In the genomic region with DNA sequence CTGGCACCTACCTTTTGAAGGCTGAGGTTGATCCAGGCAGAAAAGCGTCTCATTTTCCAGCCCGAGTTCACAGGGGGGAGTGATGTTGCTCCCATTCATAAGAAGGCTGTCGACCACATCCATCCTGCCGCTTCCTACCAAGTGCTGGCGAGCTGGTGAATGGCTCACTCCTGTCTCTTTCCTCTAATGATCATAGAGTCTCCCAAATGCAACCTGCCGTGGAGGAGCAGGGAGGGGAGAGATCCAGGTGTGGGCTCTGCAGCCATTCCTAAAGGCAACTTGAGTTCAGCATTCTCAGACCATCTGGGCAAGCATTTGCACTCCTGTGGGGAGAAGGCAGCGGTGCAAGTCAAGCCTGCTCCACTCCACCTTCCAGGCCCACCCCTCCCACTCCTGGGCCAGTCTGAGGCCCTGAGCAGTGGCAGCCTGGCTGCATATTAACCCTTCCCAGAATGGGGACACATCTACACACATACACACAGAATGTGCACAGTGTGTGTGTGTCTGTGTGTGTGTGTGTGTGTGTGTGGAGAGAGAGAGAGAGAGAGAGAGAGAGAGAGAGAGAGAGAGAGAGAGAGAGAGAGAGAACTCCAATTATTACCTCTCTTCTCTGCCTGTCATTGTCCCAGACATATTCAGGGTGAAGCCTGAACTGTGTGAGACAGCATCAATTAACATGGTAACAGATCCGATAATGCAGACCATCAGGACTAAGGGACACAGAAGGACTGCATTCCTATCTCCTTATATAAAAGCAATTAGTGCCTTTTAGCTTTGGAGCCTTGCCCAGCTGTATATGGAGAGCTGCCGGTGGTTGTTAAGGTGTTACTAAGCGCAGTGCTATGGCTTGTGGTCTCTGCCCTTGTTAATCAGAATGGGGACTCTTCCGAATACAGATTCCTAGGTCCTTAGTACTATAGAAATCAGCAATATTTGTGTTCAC, we compare ENCODE assay signal across 10 mouse cellular contexts. TPM values are rescaled to one million over a fixed set of nuclear protein-coding genes. Genes with fewer than 3 reads are reported as not detected.
DNase-seq lines count a peak whose midpoint lies in the region; ATAC-seq and TF ChIP-seq lines count a peak whose summit lies in the region.
"Had no signal": no experiment of that assay in that cellular context is flagged by ENCODE, and none has a peak within 500 bp of the region (broad histone marks: within the 10 kb centered on the region; RNA-seq: fewer than 3 reads in every experiment).

Cckar (minus strand) TSS at position 471 of the 943 bp plus-strand sequence.

- H3K27ac ChIP-seq in forebrain, embryonic 16.5 days (ENCODE audit: low read length): no peak within 1 kb of the TSS
- H3K27ac ChIP-seq in midbrain, embryonic 12.5 days (replicated peaks): peak within 1 kb of the TSS; percentile 64

- no peak within 1 kb of the TSS for H3K4me3 ChIP-seq in forebrain, embryonic 16.5 days (replicated peaks; ENCODE audit: low read length)
- no peak within 1 kb of the TSS for H3K4me3 ChIP-seq in midbrain, embryonic 12.5 days
- H3K4me3 ChIP-seq: erythroblast, embryonic 14.5 days had no signal

- H3K4me1 ChIP-seq in forebrain, embryonic 16.5 days (replicated peaks; ENCODE audit: control insufficient read depth, insufficient read depth, low read length): peaks cover 14% of the 10 kb centered on the region
- peaks cover 29% of the 10 kb centered on the region for H3K4me1 ChIP-seq in midbrain, embryonic 12.5 days

- DNase-seq in brain, embryonic 14.5 days (ENCODE audit: low read depth): peak; percentile 88
- peak; percentile 69 for DNase-seq in kidney, postnatal 10 days
- DNase-seq in cerebellum, postnatal 36 days: no peak
- no peak for DNase-seq in thymus, adult 18-20 months
- no peak for DNase-seq in urinary bladder, adult 18-20 months (ENCODE audit: low spot score in 2 of 2)
- no peak for DNase-seq in cerebellum, postnatal 25 days
- DNase-seq: adrenal gland, postnatal 14 days had no signal

- peak; percentile 80 for ATAC-seq in forebrain, embryonic 16.5 days
- peak; percentile 87 for ATAC-seq in midbrain, embryonic 12.5 days (ENCODE audit: low FRiP score, low read depth)

- TF ChIP-seq POLR2A in brain, embryonic 14.5 days (IDR thresholded peaks at IDR 0.05; ENCODE audit: borderline replicate concordance, extremely low read depth, insufficient read depth, insufficient read length, poor library complexity, severe bottlenecking): no peak

- TF ChIP-seq CTCF in brain, embryonic 14.5 days (IDR thresholded peaks at IDR 0.05; ENCODE audit: borderline replicate concordance, extremely low read depth, insufficient read depth, insufficient read length): no peak

- 0 out of 2 replicates have a peak within 1 kb of the TSS, but pooled peaks have one; percentile 25 for H3K9ac ChIP-seq in forebrain, embryonic 16.5 days (replicated peaks; ENCODE audit: low read depth, low read length)
- H3K9ac ChIP-seq in midbrain, embryonic 12.5 days (replicated peaks): no peak within 1 kb of the TSS

- peak within 1 kb of the TSS; percentile 17; the same call in 1 of the 2 replicates for H3K4me2 ChIP-seq in forebrain, embryonic 16.5 days (ENCODE audit: low read length)
- peak within 1 kb of the TSS; percentile 11; the same call in 1 of the 2 replicates for H3K4me2 ChIP-seq in midbrain, embryonic 12.5 days (replicated peaks)

- H3K36me3 ChIP-seq in forebrain, embryonic 16.5 days (ENCODE audit: control insufficient read depth, insufficient read depth): no peaks in the 10 kb centered on the region
- H3K36me3 ChIP-seq in midbrain, embryonic 12.5 days: no peaks in the 10 kb centered on the region

- no peaks in the 10 kb centered on the region for H3K9me3 ChIP-seq in forebrain, embryonic 16.5 days (ENCODE audit: control insufficient read depth, low read length)
- H3K9me3 ChIP-seq in midbrain, embryonic 12.5 days: no peaks in the 10 kb centered on the region

- 12% methylated on average over 11 of the region's 11 CpGs for WGBS in forebrain, embryonic 16.5 days
- 32% methylated on average over 11 of the region's 11 CpGs for WGBS in midbrain, embryonic 12.5 days

- H3K27me3 ChIP-seq in forebrain, embryonic 16.5 days (replicated peaks; ENCODE audit: control insufficient read depth, insufficient read depth, low read length): no peaks in the 10 kb centered on the region
- H3K27me3 ChIP-seq in midbrain, embryonic 12.5 days: no peaks in the 10 kb centered on the region

RNA-seq across cellular contexts. Expression of gene Cckar, which starts in this region (rescaled TPM):
- polyA plus RNA-seq in brain, embryonic 14.5 days (2012; rRNA removed): 1.0 and 1.9 TPM in 2 replicates
- polyA plus RNA-seq in forebrain, embryonic 16.5 days (2015; fragmentation: Nextera tagmentation; extraction: Ambion mirVana): 0.37 and 0.46 TPM in 2 replicates
- polyA plus RNA-seq in midbrain, embryonic 12.5 days (2016; fragmentation: Nextera tagmentation; extraction: Ambion mirVana): 0.80 and 1.2 TPM in 2 replicates
- polyA plus RNA-seq: erythroblast, embryonic 14.5 days had no signal

Comparison
In these comparisons a context has a peak if more than half of its experiments do, and no peak if none do; other contexts are left out.
1. Peak in ATAC-seq, H3K9ac ChIP-seq and H3K4me2 ChIP-seq in forebrain, embryonic 16.5 days; RNA of the gene not detected or under 1 TPM.
2. DNase-seq: peak in brain, embryonic 14.5 days (single experiment) and kidney, postnatal 10 days (single experiment); none in cerebellum, postnatal 36 days (0 of 2), thymus, adult 18-20 months (0 of 2), urinary bladder, adult 18-20 months (0 of 2) and cerebellum, postnatal 25 days (0 of 2).